In genomic region chr6:72537998-72538500, GRCm38 (mm10) we compare ENCODE assay signal across 8 mouse cellular contexts. TPM values are rescaled to one million over a fixed set of nuclear protein-coding genes. Genes with fewer than 3 reads are reported as not detected.
DNase-seq lines count a peak whose midpoint lies in the region; ATAC-seq lines count a peak whose summit lies in the region.

No protein-coding gene starts in this region.

- H3K36me3 ChIP-seq in heart, embryonic 15.5 days, result no peaks in the 10 kb centered on the region
- H3K36me3 ChIP-seq in hindbrain, embryonic 11.5 days (ENCODE audit: control insufficient read depth, insufficient read depth, low read length), result no peaks in the 10 kb centered on the region
- H3K36me3 ChIP-seq in midbrain, embryonic 13.5 days, result no peaks in the 10 kb centered on the region

- H3K9me3 ChIP-seq in heart, embryonic 15.5 days (replicated peaks), result no peaks in the 10 kb centered on the region
- H3K9me3 ChIP-seq in hindbrain, embryonic 11.5 days (ENCODE audit: control insufficient read depth, low read length), result no peaks in the 10 kb centered on the region
- H3K9me3 ChIP-seq in midbrain, embryonic 13.5 days, result no peaks in the 10 kb centered on the region

- H3K27me3 ChIP-seq in heart, embryonic 15.5 days, result no peaks in the 10 kb centered on the region
- H3K27me3 ChIP-seq in hindbrain, embryonic 11.5 days (ENCODE audit: control insufficient read depth, insufficient read depth, low read length), result no peaks in the 10 kb centered on the region
- H3K27me3 ChIP-seq in midbrain, embryonic 13.5 days, result no peaks in the 10 kb centered on the region

- peak overlapping the region; percentile 61 for H3K4me3 ChIP-seq in heart, embryonic 15.5 days
- peak overlapping the region; percentile 63 for H3K4me3 ChIP-seq in brown adipose tissue, adult 24 weeks (ENCODE audit: insufficient read depth, low read depth, low read length)
- H3K4me3 ChIP-seq in hindbrain, embryonic 11.5 days (ENCODE audit: low read depth, low read length), result peak overlapping the region; percentile 49
- H3K4me3 ChIP-seq in midbrain, embryonic 13.5 days (replicated peaks), result peak overlapping the region; percentile 46

- WGBS in heart, embryonic 15.5 days, result 49% methylated on average over 10 of the region's 10 CpGs
- WGBS in hindbrain, embryonic 11.5 days, result 50% methylated on average over 10 of the region's 10 CpGs
- 53% methylated on average over 10 of the region's 10 CpGs for WGBS in midbrain, embryonic 13.5 days

- ATAC-seq in heart, embryonic 15.5 days (replicated peaks; ENCODE audit: insufficient number of reproducible peaks, insufficient read depth, low FRiP score, low read depth), result no peak
- ATAC-seq in hindbrain, embryonic 11.5 days (ENCODE audit: low FRiP score), result 0 out of 2 replicates have a peak, but pooled peaks have one; percentile 14
- no peak; the same call in 1 of the 2 replicates for ATAC-seq in midbrain, embryonic 13.5 days

- peak overlapping the region; percentile 72 for H3K4me2 ChIP-seq in heart, embryonic 15.5 days
- H3K4me2 ChIP-seq in hindbrain, embryonic 11.5 days (replicated peaks; ENCODE audit: low read depth, low read length), result peak overlapping the region; percentile 81
- H3K4me2 ChIP-seq in midbrain, embryonic 13.5 days (replicated peaks), result peak overlapping the region; percentile 63

- 0 out of 2 replicates have a peak overlapping the region, but pooled peaks have one; percentile 28 for H3K27ac ChIP-seq in heart, embryonic 15.5 days
- 0 out of 2 replicates have a peak overlapping the region, but pooled peaks have one; percentile 23 for H3K27ac ChIP-seq in brown adipose tissue, adult 24 weeks (replicated peaks; ENCODE audit: low read depth, low read length)
- H3K27ac ChIP-seq in hindbrain, embryonic 11.5 days (ENCODE audit: low read depth, low read length), result no peak overlapping the region
- H3K27ac ChIP-seq in midbrain, embryonic 13.5 days, result no peak overlapping the region

- no peak for DNase-seq in heart, adult 9 months (ENCODE audit: low spot score in 2 of 2)
- no peak for DNase-seq in hindbrain, embryonic 11.5 days (ENCODE audit: low spot score)
- DNase-seq in left cerebral cortex, postnatal 14 days (ENCODE audit: low spot score in 2 of 2), result no peak
- no peak for DNase-seq in gastrocnemius, postnatal 10 days
- DNase-seq in thymus, postnatal 4 days, result no peak

- peak overlapping the region; percentile 62 for H3K9ac ChIP-seq in heart, embryonic 15.5 days
- H3K9ac ChIP-seq in hindbrain, embryonic 11.5 days (ENCODE audit: low read depth, low read length), result peak overlapping the region; percentile 73
- H3K9ac ChIP-seq in midbrain, embryonic 13.5 days (replicated peaks), result peak overlapping the region; percentile 74

- peaks cover 13% of the 10 kb centered on the region for H3K4me1 ChIP-seq in heart, embryonic 15.5 days (replicated peaks)
- no peaks in the 10 kb centered on the region for H3K4me1 ChIP-seq in brown adipose tissue, adult 24 weeks (ENCODE audit: control insufficient read depth, insufficient read depth, insufficient read length, low read length)
- H3K4me1 ChIP-seq in hindbrain, embryonic 11.5 days (replicated peaks; ENCODE audit: control insufficient read depth, insufficient read depth, low read length), result peaks cover 2% of the 10 kb centered on the region; the same call in 1 of the 2 replicates
- peaks cover 15% of the 10 kb centered on the region for H3K4me1 ChIP-seq in midbrain, embryonic 13.5 days (replicated peaks)

- intact Hi-C loops in left cerebral cortex, postnatal 14 days (cut with DNase I), result loop anchor here (5.0 kb wide), 1 partner anchor 176 kb away; no protein-coding TSS in a partner anchor

RNA-seq across cellular contexts. Expression of gene Capg, which starts 6.1 kb away (rescaled TPM):
- polyA plus RNA-seq in heart, embryonic 15.5 days (2015; fragmentation: Nextera tagmentation; extraction: Ambion mirVana), result 22.6 and 36.5 TPM in 2 replicates
- polyA plus RNA-seq in brown adipose tissue, adult 24 weeks (2012; ENCODE audit: insufficient read depth, insufficient read length, missing spikeins), result 8.2 and 11.9 TPM in 2 replicates
- 10.4 TPM in 2 replicates for polyA plus RNA-seq in hindbrain, embryonic 11.5 days (2014; fragmentation: Nextera tagmentation; extraction: Ambion mirVana)
- 5.3 and 5.7 TPM in 2 replicates for polyA plus RNA-seq in midbrain, embryonic 13.5 days (2015; fragmentation: Nextera tagmentation; extraction: Ambion mirVana)
- 1 to 10 TPM; 3.3 to 3.6 TPM for total RNA-seq in left cerebral cortex, postnatal 14 days (2021)
- 10 to 100 TPM; 12.4 to 19.1 TPM for total RNA-seq in gastrocnemius, postnatal 10 days (2021)

RNA-seq across cellular contexts. Expression of gene Sh2d6, which starts 16.5 kb away (rescaled TPM):
- polyA plus RNA-seq in heart, embryonic 15.5 days (2015; fragmentation: Nextera tagmentation; extraction: Ambion mirVana), result not detected in 2 replicates
- polyA plus RNA-seq in brown adipose tissue, adult 24 weeks (2012; ENCODE audit: insufficient read depth, insufficient read length, missing spikeins), result not detected in 2 replicates
- 0.45 and 0.66 TPM in 2 replicates for polyA plus RNA-seq in hindbrain, embryonic 11.5 days (2014; fragmentation: Nextera tagmentation; extraction: Ambion mirVana)
- 1.5 TPM in 2 replicates for polyA plus RNA-seq in midbrain, embryonic 13.5 days (2015; fragmentation: Nextera tagmentation; extraction: Ambion mirVana)
- under 1 TPM; 0.70 to 0.92 TPM for total RNA-seq in left cerebral cortex, postnatal 14 days (2021)
- under 1 TPM; 0.54 to 0.79 TPM for total RNA-seq in gastrocnemius, postnatal 10 days (2021)

Comparison
In these comparisons a context has a peak if more than half of its experiments do, and no peak if none do; other contexts are left out.
1. H3K27ac ChIP-seq: peak in heart, embryonic 15.5 days (single experiment) and brown adipose tissue, adult 24 weeks (single experiment); none in hindbrain, embryonic 11.5 days (single experiment) and midbrain, embryonic 13.5 days (single experiment).
2. Peak in every context shown above with its lines, with median percentiles within 50 percentile points of each other: H3K4me2 ChIP-seq, H3K4me3 ChIP-seq and H3K9ac ChIP-seq.